Mouse (Mus musculus) cerebellum, adult 2 months (tissue): Measurements from ENCODE around the gene Rbm33.

Experiments used
- CTCF ChIP-seq: fragments of 200-500 bp; IDR thresholded peaks from 2 replicates; pipeline ENCODE4 v1.5.1; 2011; ENCODE audit warnings: low read depth, mild to moderate bottlenecking, control low read depth, low read length, moderate library complexity, borderline replicate concordance; ENCODE audit not compliant: insufficient read depth
- POLR2A ChIP-seq: fragments of 200-500 bp; IDR thresholded peaks from 2 replicates; pipeline ENCODE4 v1.6.1; 2011; ENCODE audit warnings: low read length, control low read depth, borderline replicate concordance; ENCODE audit not compliant: insufficient read depth

- TF ChIP-seq CTCF (no peak), POLR2A (no peak)
Observed at GRCm38 (mm10) chr5:28459456-28460225, 142.7 kb downstream of the Rbm33 start.
